Mouse (Mus musculus) B cell, adult 2 months (primary cell): ENCODE results near the gene Cpb1.

Source experiments
- DNase-seq, 2 experiments: peaks; one replicate each; pipeline ENCODE4 v3.0.0; 2022

The Cpb1 gene

DNA sequence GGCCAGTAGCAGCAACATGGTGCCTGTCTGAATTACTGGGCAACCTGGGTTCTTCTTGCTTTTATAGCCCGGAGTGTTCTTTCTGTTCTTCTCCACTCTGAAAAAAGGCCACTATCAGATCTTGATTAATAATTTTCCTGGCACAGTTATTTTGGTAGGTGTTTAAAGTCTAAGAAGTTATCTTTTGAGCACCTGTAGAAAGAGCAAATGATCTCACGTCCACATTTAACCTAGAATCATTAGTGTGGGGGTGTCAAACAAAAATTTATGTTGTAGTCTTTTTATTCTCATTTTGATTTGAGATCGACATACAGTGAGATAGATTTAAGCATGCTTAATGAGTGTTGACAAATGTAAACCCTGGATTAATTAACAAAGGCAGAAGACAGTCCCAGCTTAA lies at the start of gene Cpb1:
TSS of gene Cpb1 (minus strand) at position 101 of the 400 bp plus-strand sequence.
- no peak for DNase-seq

DNA sequence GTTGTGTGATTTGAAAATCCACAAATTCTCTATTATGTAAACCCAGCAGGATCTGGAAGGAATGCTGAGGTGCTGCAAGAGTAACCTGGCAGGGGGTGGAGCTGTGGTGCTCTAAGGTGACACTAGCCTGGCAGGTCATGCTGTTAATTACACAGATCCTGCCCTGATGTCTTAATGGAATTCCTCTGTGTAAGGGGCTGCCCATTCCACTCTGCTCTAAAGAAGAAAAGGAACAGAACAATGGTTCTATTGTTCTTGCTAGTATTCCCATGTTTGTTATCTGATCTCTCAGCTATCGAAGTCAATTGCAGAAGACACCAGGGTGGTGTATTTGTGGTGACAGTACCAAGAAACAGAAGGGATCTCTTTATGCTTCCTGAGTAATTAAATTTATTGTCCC lies 41.7 kb upstream of the Cpb1 start:
- no peak for DNase-seq

DNA sequence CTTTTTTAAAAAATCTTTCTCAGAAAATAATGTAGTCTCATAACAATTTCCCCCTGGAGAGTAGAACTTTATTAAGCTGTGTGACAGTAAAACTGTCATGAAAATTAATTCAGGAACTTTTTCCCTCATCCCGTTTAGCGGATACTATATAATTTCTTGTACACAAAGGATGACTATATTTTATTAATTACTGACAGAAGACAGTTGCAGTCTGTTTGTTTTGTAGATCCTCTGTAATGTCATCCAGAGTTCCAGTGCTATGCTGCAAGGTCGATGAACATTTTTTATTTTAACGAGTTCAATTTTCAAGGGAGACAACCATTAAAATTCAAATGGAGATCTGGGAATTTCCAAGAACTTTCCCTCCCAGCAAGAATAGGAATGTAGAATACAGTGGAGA lies 33.6 kb upstream of the Cpb1 start:
- DNase-seq: no peak

DNA sequence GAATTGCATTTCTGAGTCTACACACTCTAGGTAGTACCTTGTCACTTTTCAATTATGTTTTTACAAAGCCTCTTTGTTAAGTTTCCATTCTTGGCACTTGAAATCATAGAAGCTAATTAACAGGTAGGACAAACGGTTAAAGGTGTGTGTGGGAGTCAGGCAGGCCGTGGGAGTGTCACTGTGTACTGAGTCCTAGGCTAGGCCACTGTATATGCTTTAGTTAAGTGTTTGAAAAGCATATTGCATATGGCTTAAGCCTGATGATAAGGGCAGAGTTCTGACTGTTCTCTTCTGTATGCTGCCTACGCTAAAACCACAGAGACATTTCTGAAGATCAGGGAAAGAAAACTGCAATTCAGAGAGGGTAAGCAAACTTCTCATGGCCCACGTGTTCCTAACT lies 31.7 kb upstream of the Cpb1 start:
- DNase-seq: no peak

DNA sequence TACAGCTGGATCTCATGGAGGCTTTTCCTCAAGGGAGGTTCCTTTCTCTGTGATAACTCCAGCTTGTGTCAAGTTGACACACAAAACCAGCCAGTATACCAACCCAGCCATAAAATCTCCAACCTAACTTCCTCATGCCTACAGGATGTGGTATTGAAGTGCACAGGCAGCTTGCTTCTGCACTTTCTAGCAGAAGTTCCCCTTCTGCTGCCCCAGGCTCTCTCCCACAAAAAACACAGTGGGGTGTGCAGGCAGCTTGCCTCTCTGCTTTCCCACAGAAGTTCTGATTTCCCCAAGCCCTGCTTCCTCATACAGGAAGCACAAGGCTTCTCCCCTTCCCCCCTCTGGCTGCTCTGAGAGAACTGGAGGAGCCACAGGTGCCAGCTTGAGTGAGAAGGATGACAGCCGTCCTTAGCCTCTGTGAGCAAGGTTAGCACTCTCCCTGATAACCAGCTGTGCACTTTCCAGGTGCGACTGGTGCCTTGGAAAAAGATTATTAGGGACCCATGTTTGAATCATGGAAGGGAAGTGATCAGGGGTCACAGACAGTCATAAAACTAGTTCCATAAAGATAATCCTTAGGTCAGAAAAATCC lies 29.3 kb upstream of the Cpb1 start:
- DNase-seq: no peak

DNA sequence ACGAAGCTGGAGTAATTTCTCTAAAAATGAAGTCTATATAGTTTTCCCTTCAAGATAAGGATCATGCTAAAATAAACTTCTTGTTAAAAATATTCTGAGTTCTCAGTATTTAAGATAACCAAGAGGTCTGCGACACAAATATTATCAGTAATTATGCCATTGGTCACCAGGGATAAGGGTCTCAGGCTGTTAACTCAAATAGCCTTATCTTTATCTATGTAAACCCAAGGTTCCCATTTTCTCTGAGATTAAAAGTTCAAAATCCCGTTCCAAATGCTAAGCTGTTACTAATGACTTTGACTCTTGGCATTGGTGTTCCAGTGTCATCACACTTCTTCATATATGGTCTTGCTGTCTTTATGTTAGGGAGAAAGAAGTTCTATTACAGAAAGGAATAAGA lies 20.0 kb upstream of the Cpb1 start:
- DNase-seq: no peak

DNA sequence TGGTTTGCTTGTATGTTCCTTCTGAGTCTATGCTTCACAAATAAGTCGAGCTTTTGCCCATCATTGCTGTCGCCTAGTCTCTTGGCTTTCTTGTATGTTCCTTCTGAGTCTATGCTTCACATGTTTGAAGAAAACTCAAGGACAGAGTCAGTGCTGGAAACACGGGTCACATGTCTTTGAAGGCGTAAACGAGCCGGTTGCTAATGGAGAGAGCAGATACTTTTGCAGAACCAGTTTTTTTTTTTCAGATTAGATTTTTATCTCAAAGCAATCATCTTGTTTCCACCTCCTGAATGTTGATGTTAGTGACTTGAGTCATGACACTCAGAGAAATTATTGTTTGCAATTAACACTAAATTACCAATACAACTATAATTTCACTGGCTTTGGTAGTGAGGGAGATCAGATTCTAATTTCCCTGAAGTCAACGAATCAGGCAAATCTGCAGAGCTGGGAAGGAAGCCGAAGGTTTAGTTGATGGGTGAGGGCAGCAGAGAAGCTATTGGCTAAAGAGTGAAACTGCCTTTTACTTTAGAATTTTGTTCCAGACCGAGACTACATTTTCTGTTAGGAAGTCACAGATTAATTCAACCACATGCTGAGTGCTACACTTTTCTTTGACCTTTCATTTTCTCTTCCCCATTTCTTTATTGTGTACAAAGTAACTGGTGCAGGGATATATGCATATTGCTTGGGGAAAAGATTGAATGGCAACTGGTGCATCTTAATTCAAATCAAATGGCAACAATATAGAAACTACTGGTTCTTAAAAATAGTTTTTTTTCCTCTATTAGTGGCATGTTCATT lies 19.2 kb upstream of the Cpb1 start:
- no peak for DNase-seq

DNA sequence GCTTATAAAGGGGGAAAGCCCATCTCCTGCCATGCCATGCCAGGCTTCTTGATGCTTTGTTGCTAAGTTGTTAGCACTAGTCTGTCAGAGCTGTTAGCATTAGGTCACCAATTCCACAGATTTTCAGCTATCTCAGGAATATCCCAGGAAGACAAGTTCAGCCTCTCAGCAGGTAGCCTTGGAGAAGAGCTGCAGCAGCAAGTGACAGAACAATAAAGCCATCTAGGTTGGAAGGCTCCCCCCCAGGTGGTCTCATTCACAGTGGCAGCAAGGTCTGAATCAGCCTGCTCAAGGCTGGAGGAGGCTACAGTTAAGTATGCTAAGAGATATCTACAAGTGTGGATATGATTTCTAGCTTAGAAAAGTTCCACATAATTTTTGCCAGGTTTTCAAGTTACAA lies 15.8 kb upstream of the Cpb1 start:
- DNase-seq: no peak

DNA sequence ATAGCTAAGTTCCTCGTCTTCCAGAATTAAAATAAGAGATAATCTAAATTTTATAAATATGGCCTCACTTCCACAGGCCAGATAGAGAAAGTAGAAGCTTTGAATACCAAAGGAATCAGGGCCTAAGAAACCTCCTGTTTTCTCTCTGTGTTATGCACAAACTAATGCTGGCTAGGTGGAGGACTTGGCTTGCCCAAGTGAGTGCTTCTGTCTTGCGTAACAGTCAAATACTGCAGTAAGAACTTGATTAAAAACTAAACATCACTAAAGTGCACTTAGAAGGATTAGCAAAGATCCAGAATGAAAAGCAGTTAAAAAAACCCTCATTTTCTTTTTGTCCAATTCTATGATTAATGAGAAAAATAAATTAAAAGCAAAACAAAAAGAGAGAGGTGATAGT lies 13.2 kb upstream of the Cpb1 start:
- DNase-seq: no peak

DNA sequence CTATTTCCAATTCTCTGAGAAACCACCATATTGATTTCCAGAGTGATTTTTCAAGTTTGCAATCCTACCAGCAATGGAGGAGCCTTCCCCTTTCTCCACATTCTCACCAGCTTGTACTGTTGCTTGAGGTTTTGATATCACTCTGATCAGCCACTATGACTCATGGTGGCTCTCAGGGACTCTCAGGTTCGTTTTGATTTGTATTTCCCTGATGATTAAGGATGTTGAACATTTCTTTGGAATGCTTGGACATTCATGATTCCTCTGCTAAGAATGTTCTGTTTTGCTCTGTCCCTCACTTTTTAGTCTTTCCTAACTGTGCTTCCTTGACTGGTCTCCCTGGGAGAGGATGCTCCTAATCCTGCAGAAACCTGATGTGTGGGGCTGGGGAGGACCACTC lies 6.3 kb upstream of the Cpb1 start:
- no peak for DNase-seq

DNA sequence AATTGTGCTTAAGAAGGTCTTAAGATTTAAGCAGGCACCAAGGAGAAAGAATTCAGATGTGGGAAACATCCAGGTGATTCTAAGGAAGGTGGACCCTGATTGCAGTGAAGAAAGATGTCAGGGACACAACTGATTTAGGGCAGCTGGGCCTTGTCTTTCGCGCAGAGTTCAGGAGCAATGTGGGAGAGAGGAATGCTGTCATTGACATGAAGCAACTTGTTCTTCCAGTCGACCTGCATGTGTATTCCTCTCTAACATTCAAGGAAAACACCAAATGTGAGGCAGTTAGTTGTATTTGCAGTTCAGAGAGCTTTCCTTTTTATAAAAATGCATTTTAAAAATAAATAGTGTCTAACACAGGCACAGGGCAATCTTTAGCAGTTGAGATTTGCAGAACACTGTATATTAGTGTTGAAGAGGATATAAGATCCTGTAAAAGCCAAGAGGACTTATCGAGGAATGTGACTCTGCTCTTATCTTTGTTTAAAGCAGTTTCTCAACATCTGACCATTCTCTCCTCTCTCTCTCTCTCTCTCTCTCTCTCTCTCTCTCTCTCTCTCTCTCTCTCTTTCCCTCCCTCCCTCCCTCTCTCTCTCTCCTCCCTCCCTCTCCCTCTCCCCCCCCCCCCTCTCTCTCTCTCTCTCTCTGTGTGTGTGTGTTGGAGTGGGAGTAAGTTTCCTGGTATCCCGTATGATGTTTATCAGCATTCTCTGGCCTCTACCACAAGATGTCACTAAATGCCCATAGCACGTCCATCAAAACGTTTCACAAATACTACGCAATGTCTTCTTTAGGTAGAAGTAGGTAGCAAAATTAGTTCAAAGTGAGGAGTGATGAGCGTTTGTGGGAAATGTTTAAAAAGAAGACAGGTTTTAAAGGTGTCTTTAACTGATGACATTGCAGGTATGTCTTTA lies 20.7 kb downstream of the Cpb1 start:
- no peak for DNase-seq

DNA sequence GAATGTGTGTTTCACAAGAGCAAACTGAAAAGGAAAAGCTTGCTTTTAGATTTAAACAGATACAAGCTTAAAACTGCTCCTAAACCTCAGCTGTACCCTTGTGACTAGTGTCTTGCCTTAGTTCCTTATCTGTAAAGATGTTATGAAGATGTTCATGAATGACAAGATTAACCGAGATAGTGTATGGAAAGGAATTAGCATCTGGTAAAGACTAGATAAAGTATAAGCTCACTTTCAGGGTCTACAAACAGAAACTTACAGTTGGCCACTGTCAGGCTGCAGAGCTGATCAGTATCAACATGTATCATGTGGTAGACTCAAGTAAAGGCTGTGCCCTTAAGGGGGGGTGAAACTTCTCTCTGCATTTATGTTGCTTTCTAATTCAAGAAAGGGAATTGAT lies 31.6 kb downstream of the Cpb1 start:
- DNase-seq: no peak

DNA sequence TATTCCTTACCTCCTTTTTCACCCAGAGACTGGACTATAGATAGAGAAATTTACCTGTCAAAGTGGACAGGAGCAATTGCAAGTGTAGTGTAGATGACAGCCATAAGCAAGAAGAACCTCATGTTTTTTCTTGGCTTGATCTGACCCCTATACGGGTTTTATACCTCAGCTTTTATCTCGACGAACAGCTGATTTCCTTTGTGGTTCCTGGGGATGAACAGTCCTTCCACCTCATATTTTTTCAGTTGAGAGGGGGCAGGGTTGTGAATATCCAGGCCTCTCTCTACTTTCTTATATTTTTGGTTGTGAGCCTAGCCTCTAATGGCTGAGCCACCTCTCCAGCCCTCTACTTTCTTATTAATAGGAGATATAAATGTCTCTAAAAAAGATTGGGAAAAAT lies 33.5 kb downstream of the Cpb1 start, which contains the start of gene Cpa3:
TSS of gene Cpa3 (minus strand) at position 132 of the 400 bp plus-strand sequence.
- DNase-seq: no peak

DNA sequence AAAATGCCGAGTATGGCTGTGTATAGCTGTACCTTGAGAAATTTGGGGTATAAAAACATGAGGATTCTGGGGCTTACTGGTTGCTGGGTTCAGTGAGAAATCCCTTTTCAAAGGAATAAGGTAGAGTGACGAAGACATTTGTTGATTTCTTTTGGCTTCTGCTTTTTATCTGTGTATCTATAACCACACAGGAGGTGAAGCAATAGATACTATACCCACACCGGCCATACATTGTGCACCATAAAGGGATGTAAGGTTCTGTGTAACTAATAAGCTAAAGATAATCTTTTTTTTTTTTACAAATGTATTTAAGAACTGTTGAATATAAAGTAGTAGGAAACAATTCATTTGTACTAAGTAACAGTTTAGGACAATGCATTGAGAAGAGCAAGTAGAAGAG lies 35.8 kb downstream of the Cpb1 start:
- DNase-seq: no peak

DNA sequence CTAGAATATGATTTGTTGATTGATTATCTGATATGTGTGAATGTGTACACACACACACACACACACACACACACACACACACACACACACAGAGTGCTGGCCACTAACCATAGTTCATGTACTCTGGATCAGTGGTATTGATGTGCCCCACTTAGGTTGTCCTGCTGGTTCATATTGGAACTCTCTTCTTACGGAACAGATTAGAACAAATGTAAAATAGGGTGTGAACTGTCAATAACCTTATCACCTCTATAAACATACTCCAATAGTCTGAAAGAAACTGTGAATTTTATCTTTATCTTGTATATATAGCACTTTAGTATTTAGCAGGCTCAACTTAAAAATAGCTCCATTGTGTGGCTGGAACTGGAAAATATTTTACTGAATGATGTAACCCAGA lies 38.6 kb downstream of the Cpb1 start:
- no peak for DNase-seq

DNA sequence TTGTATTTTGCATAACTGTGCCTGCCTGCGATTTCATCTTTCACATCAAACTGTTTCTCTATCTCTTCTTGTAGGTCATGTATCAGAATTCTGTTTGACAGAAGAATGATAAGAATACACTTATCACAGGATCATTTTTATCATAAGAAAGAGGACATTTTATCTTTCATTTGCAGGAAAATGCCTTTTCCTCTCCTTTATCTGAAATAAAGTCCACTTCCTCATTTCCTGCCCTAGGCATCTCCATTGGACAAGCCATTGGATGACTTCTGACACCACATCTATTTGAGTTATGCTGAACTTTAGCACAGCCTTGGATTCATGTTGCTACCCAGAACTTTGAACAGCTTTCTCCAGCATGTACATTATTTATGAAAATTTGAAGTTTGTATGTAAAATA lies 46.5 kb downstream of the Cpb1 start:
- no peak for DNase-seq

DNA sequence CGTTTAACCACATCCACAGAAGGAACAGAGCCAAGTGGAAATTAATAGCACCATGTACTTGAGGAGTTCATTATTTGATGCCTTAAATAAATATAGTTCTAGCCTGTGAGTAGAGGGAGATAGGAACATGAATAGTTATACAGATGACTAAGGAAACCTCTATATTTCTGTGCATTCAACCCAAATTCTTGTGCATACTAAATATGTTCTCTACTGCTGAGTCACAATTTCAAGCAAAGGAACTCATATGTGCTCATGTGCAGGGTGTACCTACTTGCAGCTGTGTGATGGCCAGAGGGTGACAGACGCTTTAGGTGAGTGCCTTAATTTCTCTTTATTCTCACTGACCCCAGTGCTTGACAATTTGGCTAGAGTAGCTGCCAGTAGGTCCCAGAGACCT lies 50.1 kb downstream of the Cpb1 start:
- DNase-seq: no peak

DNA sequence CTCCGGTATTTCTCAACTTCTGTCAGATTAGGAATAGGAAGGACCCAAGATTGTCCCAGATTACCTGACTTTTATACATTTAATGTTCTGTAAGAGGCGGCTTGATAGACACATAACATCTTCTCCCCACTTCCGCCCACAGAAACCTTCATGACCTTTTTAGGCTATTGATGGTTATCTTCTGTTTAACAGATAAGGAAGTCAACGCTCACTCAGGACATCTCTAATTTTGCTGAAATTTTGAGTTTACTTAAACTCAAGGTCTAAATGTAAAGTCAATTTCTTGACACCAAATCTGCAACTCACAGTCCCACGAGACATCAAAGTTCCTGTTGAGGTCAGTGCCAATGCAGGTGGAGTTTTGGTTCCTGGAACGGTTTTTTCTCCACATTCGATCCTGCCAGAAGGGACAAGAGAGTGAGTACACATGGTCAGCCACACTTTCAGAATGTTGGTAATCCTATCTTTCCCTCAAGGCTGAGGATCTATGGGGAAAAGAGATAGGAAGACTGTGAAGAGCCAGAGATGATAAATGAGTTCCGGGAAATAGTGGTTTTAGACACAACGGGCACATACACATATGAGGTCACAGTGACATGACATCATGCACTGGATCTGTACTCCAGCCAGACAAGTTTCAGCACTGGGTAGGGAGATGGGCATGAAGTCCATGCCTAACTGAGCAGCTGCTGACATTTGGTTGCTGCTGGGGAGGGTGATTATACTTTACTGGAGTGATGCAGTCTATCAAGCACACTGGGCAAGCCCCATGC lies 52.4 kb downstream of the Cpb1 start:
- no peak for DNase-seq

DNA sequence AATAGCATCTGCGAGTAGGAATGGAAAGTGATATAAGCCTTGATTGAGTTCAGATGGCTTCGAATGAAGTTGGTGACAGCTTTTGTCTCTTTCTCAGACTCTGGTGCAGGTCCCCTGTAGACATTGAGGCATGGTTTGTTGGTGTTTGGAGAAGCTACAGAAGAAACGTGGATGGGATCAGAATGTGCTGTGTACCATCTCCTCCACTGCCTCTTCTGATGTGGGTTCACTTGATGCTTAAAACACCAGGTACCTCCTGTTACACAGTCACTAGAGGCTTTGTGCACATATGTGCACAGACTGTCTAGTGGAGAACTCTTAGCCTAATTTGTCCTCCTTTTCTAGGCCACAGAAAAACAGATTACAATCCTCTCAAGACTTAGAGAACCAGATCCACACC lies 53.4 kb downstream of the Cpb1 start:
- DNase-seq: no peak

DNA sequence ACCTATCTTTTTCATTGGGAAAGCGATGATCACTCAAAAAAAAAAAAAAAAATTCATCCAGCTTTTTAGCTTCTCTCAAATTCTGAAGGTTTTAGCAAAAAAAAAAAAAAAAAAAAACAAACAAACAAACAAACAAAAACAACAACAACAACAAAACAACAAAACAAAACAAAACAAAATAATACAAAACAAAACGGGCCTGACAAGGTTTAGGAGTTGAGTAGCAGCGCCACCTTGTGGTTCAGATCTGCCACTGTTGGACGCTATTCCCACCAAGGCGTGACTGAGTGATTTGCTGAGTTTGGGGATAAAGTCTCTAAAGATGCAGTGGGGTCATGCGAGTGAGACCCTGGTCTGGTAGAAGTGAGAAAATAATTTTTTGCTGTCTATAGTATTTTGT lies 76.7 kb downstream of the Cpb1 start:
- DNase-seq: peak; percentile 64 to 67
